Mouse (Mus musculus): ENCODE results near the gene P2ry12. TPM values are rescaled to one million over a fixed set of nuclear protein-coding genes. Genes with fewer than 3 reads are reported as not detected.

The P2ry12 gene
- polyA plus RNA-seq, 1 experiment, result not detected

- TF ChIP-seq EP300 (IDR thresholded peaks at IDR 0.05; ENCODE audit: insufficient read depth, low read depth, low read length) (no peak), CTCF (IDR thresholded peaks at IDR 0.05; ENCODE audit: low read depth, low read length) (no peak), POLR2A (IDR thresholded peaks at IDR 0.05; ENCODE audit: insufficient read depth, low read length) (no peak)
- Histone ChIP-seq H3K27me3 (ENCODE audit: control insufficient read depth, insufficient read depth, low read length, poor library complexity, severe bottlenecking) (no peaks in the 10 kb centered on the region; the same call in 1 of the 2 replicates), H3K9me3 (replicated peaks; ENCODE audit: control insufficient read depth, insufficient read depth, low read length, poor library complexity, severe bottlenecking) (no peaks in the 10 kb centered on the region), H3K9ac (ENCODE audit: low read depth, poor library complexity, severe bottlenecking) (no peak overlapping the region), H3K27ac (ENCODE audit: insufficient read depth, low read length) (no peak overlapping the region), H3K4me3 (ENCODE audit: low read depth, low read length) (no peak overlapping the region), H3K36me3 (ENCODE audit: control insufficient read depth, insufficient read depth, low read length, poor library complexity, severe bottlenecking) (no peaks in the 10 kb centered on the region), H3K4me1 (ENCODE audit: control insufficient read depth, insufficient read depth, low read length) (no peaks in the 10 kb centered on the region)
These were observed 58.7 kb downstream of the P2ry12 start for GRCm38 (mm10) chr3:59203802-59204520.

GRCm38 (mm10) chr3:59197329-59197948 lies 65.2 kb downstream of the P2ry12 start:
- no peaks in the 10 kb centered on the region for H3K4me1 ChIP-seq (ENCODE audit: control insufficient read depth, insufficient read depth, low read length)
- H3K27ac ChIP-seq (ENCODE audit: insufficient read depth, low read length), result no peak overlapping the region
- H3K27me3 ChIP-seq (ENCODE audit: control insufficient read depth, insufficient read depth, low read length, poor library complexity, severe bottlenecking), result no peaks in the 10 kb centered on the region; the same call in 1 of the 2 replicates
- no peak overlapping the region for H3K4me3 ChIP-seq (ENCODE audit: low read depth, low read length)
- H3K36me3 ChIP-seq (ENCODE audit: control insufficient read depth, insufficient read depth, low read length, poor library complexity, severe bottlenecking), result no peaks in the 10 kb centered on the region
- no peaks in the 10 kb centered on the region for H3K9me3 ChIP-seq (replicated peaks; ENCODE audit: control insufficient read depth, insufficient read depth, low read length, poor library complexity, severe bottlenecking)
- TF ChIP-seq POLR2A (IDR thresholded peaks at IDR 0.05; ENCODE audit: insufficient read depth, low read length) (no peak), EP300 (IDR thresholded peaks at IDR 0.05; ENCODE audit: insufficient read depth, low read depth, low read length) (no peak), CTCF (IDR thresholded peaks at IDR 0.05; ENCODE audit: low read depth, low read length) (no peak)
- H3K9ac ChIP-seq (ENCODE audit: low read depth, poor library complexity, severe bottlenecking), result no peak overlapping the region

- no peaks in the 10 kb centered on the region for H3K27me3 ChIP-seq (ENCODE audit: control insufficient read depth, insufficient read depth, low read length, poor library complexity, severe bottlenecking)
- no peak within 1 kb of the TSS for H3K27ac ChIP-seq (ENCODE audit: insufficient read depth, low read length)
- H3K4me3 ChIP-seq (ENCODE audit: low read depth, low read length), result no peak within 1 kb of the TSS
- no peaks in the 10 kb centered on the region for H3K36me3 ChIP-seq (ENCODE audit: control insufficient read depth, insufficient read depth, low read length, poor library complexity, severe bottlenecking)
- no peak for TF ChIP-seq CTCF (IDR thresholded peaks at IDR 0.05; ENCODE audit: low read depth, low read length)
- no peak for TF ChIP-seq POLR2A (IDR thresholded peaks at IDR 0.05; ENCODE audit: insufficient read depth, low read length)
- TF ChIP-seq EP300 (IDR thresholded peaks at IDR 0.05; ENCODE audit: insufficient read depth, low read depth, low read length), result no peak
- no peaks in the 10 kb centered on the region for H3K4me1 ChIP-seq (ENCODE audit: control insufficient read depth, insufficient read depth, low read length)
- no peaks in the 10 kb centered on the region for H3K9me3 ChIP-seq (replicated peaks; ENCODE audit: control insufficient read depth, insufficient read depth, low read length, poor library complexity, severe bottlenecking)
- H3K9ac ChIP-seq (ENCODE audit: low read depth, poor library complexity, severe bottlenecking), result no peak within 1 kb of the TSS
These were observed 67.7 kb downstream of the P2ry12 start, which contains the start of gene Gpr87 for GRCm38 (mm10) chr3:59194938-59195337. Gene Gpr87, minus strand, starts transcription at chr3:59195104.

GRCm38 (mm10) chr3:59194099-59194498 lies 68.6 kb downstream of the P2ry12 start:
- no peaks in the 10 kb centered on the region for H3K27me3 ChIP-seq (ENCODE audit: control insufficient read depth, insufficient read depth, low read length, poor library complexity, severe bottlenecking)
- H3K4me3 ChIP-seq (ENCODE audit: low read depth, low read length), result no peak overlapping the region
- no peaks in the 10 kb centered on the region for H3K36me3 ChIP-seq (ENCODE audit: control insufficient read depth, insufficient read depth, low read length, poor library complexity, severe bottlenecking)
- no peak for TF ChIP-seq POLR2A (IDR thresholded peaks at IDR 0.05; ENCODE audit: insufficient read depth, low read length)
- TF ChIP-seq CTCF (IDR thresholded peaks at IDR 0.05; ENCODE audit: low read depth, low read length), result no peak
- no peak for TF ChIP-seq EP300 (IDR thresholded peaks at IDR 0.05; ENCODE audit: insufficient read depth, low read depth, low read length)
- no peak overlapping the region for H3K9ac ChIP-seq (ENCODE audit: low read depth, poor library complexity, severe bottlenecking)
- H3K27ac ChIP-seq (ENCODE audit: insufficient read depth, low read length), result no peak overlapping the region
- H3K4me1 ChIP-seq (ENCODE audit: control insufficient read depth, insufficient read depth, low read length), result no peaks in the 10 kb centered on the region
- no peaks in the 10 kb centered on the region for H3K9me3 ChIP-seq (replicated peaks; ENCODE audit: control insufficient read depth, insufficient read depth, low read length, poor library complexity, severe bottlenecking)

GRCm38 (mm10) chr3:59191674-59192073 lies 71.0 kb downstream of the P2ry12 start:
- no peak overlapping the region for H3K4me3 ChIP-seq (ENCODE audit: low read depth, low read length)
- H3K4me1 ChIP-seq (ENCODE audit: control insufficient read depth, insufficient read depth, low read length), result no peaks in the 10 kb centered on the region
- H3K27me3 ChIP-seq (ENCODE audit: control insufficient read depth, insufficient read depth, low read length, poor library complexity, severe bottlenecking), result no peaks in the 10 kb centered on the region
- H3K27ac ChIP-seq (ENCODE audit: insufficient read depth, low read length), result no peak overlapping the region
- TF ChIP-seq EP300 (IDR thresholded peaks at IDR 0.05; ENCODE audit: insufficient read depth, low read depth, low read length) (no peak), CTCF (IDR thresholded peaks at IDR 0.05; ENCODE audit: low read depth, low read length) (no peak), POLR2A (IDR thresholded peaks at IDR 0.05; ENCODE audit: insufficient read depth, low read length) (no peak)
- no peak overlapping the region for H3K9ac ChIP-seq (ENCODE audit: low read depth, poor library complexity, severe bottlenecking)
- H3K36me3 ChIP-seq (ENCODE audit: control insufficient read depth, insufficient read depth, low read length, poor library complexity, severe bottlenecking), result no peaks in the 10 kb centered on the region
- H3K9me3 ChIP-seq (replicated peaks; ENCODE audit: control insufficient read depth, insufficient read depth, low read length, poor library complexity, severe bottlenecking), result no peaks in the 10 kb centered on the region

GRCm38 (mm10) chr3:59187336-59187735 lies 75.3 kb downstream of the P2ry12 start:
- Histone ChIP-seq H3K27me3 (ENCODE audit: control insufficient read depth, insufficient read depth, low read length, poor library complexity, severe bottlenecking) (no peaks in the 10 kb centered on the region), H3K36me3 (ENCODE audit: control insufficient read depth, insufficient read depth, low read length, poor library complexity, severe bottlenecking) (no peaks in the 10 kb centered on the region), H3K4me3 (ENCODE audit: low read depth, low read length) (no peak overlapping the region), H3K4me1 (ENCODE audit: control insufficient read depth, insufficient read depth, low read length) (no peaks in the 10 kb centered on the region), H3K27ac (ENCODE audit: insufficient read depth, low read length) (no peak overlapping the region), H3K9me3 (replicated peaks; ENCODE audit: control insufficient read depth, insufficient read depth, low read length, poor library complexity, severe bottlenecking) (no peaks in the 10 kb centered on the region), H3K9ac (ENCODE audit: low read depth, poor library complexity, severe bottlenecking) (no peak overlapping the region)
- no peak for TF ChIP-seq EP300 (IDR thresholded peaks at IDR 0.05; ENCODE audit: insufficient read depth, low read depth, low read length)
- no peak for TF ChIP-seq CTCF (IDR thresholded peaks at IDR 0.05; ENCODE audit: low read depth, low read length)
- TF ChIP-seq POLR2A (IDR thresholded peaks at IDR 0.05; ENCODE audit: insufficient read depth, low read length), result no peak
